Mouse (Mus musculus) adrenal gland, postnatal 14 days (tissue): ENCODE measurements at regions not wholly inside any gene's neighbourhood (a gene's known extent, or its start where the extent isn't known, plus 50 kb on each side); places are given as distances from the start of the nearest gene placed in this dataset.

ENCODE experiments used
- DNase-seq: peaks from one replicate; pipeline ENCODE4 v3.0.0; 2021; ENCODE audit warnings: mixed read lengths

GRCm38 (mm10) chr2:52804106-52804825, 53.4 kb upstream of the Fmnl2 start:
- DNase-seq: peak; percentile 62

DNA sequence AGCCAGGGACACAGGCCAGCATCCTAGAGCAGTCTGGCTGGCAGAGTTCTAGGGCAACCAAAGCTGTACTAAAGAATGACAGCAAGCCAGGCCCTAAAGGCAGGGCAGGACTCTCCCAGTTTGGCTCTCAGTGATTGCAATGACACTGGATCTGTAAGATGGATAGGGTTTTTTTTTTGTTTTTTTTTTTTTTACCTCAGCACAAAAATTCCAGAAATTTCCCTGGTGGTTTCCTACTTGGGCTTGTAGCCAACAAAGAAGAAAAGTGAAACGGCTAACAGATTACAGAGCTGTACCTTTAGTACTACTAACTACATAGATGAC, 52.9 kb upstream of the Fmnl2 start:
- DNase-seq: no peak

DNA sequence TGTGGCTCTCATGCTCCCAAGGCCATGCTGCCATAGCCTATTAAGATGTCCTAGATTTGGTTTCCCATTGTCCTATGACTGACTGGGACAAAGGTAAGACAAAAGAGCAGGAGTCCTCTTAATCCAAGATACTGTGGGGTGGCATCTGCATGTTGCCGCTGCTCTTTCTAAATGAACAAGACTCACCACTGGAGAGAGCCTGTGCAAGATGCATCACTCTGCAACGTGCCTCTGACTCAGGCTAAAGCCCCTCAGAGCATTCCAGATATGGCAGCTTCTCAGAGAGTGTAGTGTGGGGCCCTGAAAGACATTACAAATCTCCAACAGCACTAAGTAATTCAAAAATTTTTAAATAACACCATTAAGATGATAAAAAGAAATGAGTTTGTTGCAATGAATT, 49.8 kb upstream of the Fmnl2 start:
- no peak for DNase-seq
